Mouse (Mus musculus) naive thymus-derived CD4-positive, alpha-beta T cell, adult 2 months (primary cell): ENCODE results near the gene Atxn10.
A peak's percentile ranks its signal among the peaks of the same experiment; 100 is the strongest.

Experiments
- DNase-seq: peaks from one replicate; pipeline ENCODE4 v3.0.0-alpha.2; 2011; ENCODE audit warnings: low read depth

The Atxn10 gene

GRCm38 (mm10) chr15:85404739-85405138, 68.7 kb downstream of the Atxn10 start:
- DNase-seq = no peak

- no peak for DNase-seq
These were observed 69.5 kb downstream of the Atxn10 start for GRCm38 (mm10) chr15:85405567-85405966.

GRCm38 (mm10) chr15:85406846-85407245, 70.8 kb downstream of the Atxn10 start:
- DNase-seq = no peak

GRCm38 (mm10) chr15:85407342-85407741, 71.3 kb downstream of the Atxn10 start:
- DNase-seq = no peak

- DNase-seq = no peak
These were observed 72.7 kb downstream of the Atxn10 start for GRCm38 (mm10) chr15:85408790-85409189.

- peak; percentile 20 for DNase-seq
These were observed 73.3 kb downstream of the Atxn10 start for GRCm38 (mm10) chr15:85409245-85409783.

- DNase-seq = no peak
These were observed 73.8 kb downstream of the Atxn10 start for GRCm38 (mm10) chr15:85409836-85410235.

GRCm38 (mm10) chr15:85414620-85415019, 78.6 kb downstream of the Atxn10 start:
- DNase-seq = no peak

- DNase-seq = no peak
These were observed 84.6 kb downstream of the Atxn10 start for GRCm38 (mm10) chr15:85420686-85421085.

GRCm38 (mm10) chr15:85424197-85424596, 88.2 kb downstream of the Atxn10 start:
- DNase-seq = no peak

GRCm38 (mm10) chr15:85428140-85428539, 92.1 kb downstream of the Atxn10 start:
- no peak for DNase-seq

- DNase-seq = no peak
These were observed 106.5 kb downstream of the Atxn10 start for GRCm38 (mm10) chr15:85442568-85442967.

GRCm38 (mm10) chr15:85446652-85447051, 110.6 kb downstream of the Atxn10 start:
- DNase-seq = no peak

GRCm38 (mm10) chr15:85456891-85457290, 120.8 kb downstream of the Atxn10 start:
- no peak for DNase-seq

GRCm38 (mm10) chr15:85457838-85458237, 121.8 kb downstream of the Atxn10 start:
- DNase-seq = no peak

- no peak for DNase-seq
These were observed 122.6 kb downstream of the Atxn10 start for GRCm38 (mm10) chr15:85458631-85459082.

- no peak for DNase-seq
These were observed 125.5 kb downstream of the Atxn10 start for GRCm38 (mm10) chr15:85461541-85461940.

GRCm38 (mm10) chr15:85462138-85462537, 126.1 kb downstream of the Atxn10 start:
- no peak for DNase-seq

- no peak for DNase-seq
These were observed 127.2 kb downstream of the Atxn10 start for GRCm38 (mm10) chr15:85463027-85463790.

GRCm38 (mm10) chr15:85464190-85464589, 128.1 kb downstream of the Atxn10 start:
- DNase-seq = no peak

GRCm38 (mm10) chr15:85464823-85465565, 128.9 kb downstream of the Atxn10 start:
- no peak for DNase-seq

- no peak for DNase-seq
These were observed 130.5 kb downstream of the Atxn10 start for GRCm38 (mm10) chr15:85466456-85467067.

- DNase-seq = no peak
These were observed 133.4 kb downstream of the Atxn10 start for GRCm38 (mm10) chr15:85469401-85469800.
